Mouse (Mus musculus): ENCODE measurements around the gene Olfr1290. TPM values are rescaled to one million over a fixed set of nuclear protein-coding genes. Genes with fewer than 3 reads are reported as not detected.

Olfr1290 gene
- total RNA-seq (2022), result not detected

GRCm38 (mm10) chr2:111493729-111494128 lies at the start of gene Olfr1290:
Gene Olfr1290, minus strand, starts transcription at chr2:111493829.
- no peak for DNase-seq (ENCODE audit: low spot score)

GRCm38 (mm10) chr2:111540191-111540590 lies 46.6 kb upstream of the Olfr1290 start, which contains the start of gene Olfr1294:
Gene Olfr1294, minus strand, starts transcription at chr2:111540291.
- no peak for DNase-seq (ENCODE audit: low spot score)

- DNase-seq (ENCODE audit: low spot score), result no peak
Observed at GRCm38 (mm10) chr2:111524903-111525302, 31.3 kb upstream of the Olfr1290 start, which contains the start of gene Olfr1293-ps. Gene Olfr1293-ps, plus strand, starts transcription at chr2:111525203.

- DNase-seq (ENCODE audit: low spot score), result no peak
Observed at GRCm38 (mm10) chr2:111517451-111517850, 23.8 kb upstream of the Olfr1290 start.

GRCm38 (mm10) chr2:111496880-111497279 lies 3.3 kb upstream of the Olfr1290 start, which contains the start of gene Olfr1291-ps1:
Gene Olfr1291-ps1, plus strand, starts transcription at chr2:111497180.
- no peak for DNase-seq (ENCODE audit: low spot score)

- DNase-seq (ENCODE audit: low spot score), result no peak
Observed at GRCm38 (mm10) chr2:111480519-111480918, 13.1 kb downstream of the Olfr1290 start, which contains the start of gene Olfr1289. Gene Olfr1289, plus strand, starts transcription at chr2:111480819.

- no peak for DNase-seq (ENCODE audit: low spot score)
Observed at GRCm38 (mm10) chr2:111473801-111474200, 19.8 kb downstream of the Olfr1290 start, which contains the start of gene Olfr1288. Gene Olfr1288, plus strand, starts transcription at chr2:111474101.

GRCm38 (mm10) chr2:111448842-111449241 lies 44.8 kb downstream of the Olfr1290 start, which contains the start of gene Olfr1287:
Gene Olfr1287, plus strand, starts transcription at chr2:111449142.
- no peak for DNase-seq (ENCODE audit: low spot score)

Other genes starting within 250 kb of the Olfr1290 start
- not detected for gene Olfr1276, start 239.3 kb downstream of the Olfr1290 start, total RNA-seq (2022)
- not detected for gene Olfr1277, start 219.7 kb downstream of the Olfr1290 start, total RNA-seq (2022)
- not detected for gene Olfr1278, start 203.7 kb downstream of the Olfr1290 start, total RNA-seq (2022)
- gene Olfr1279, start 193.2 kb downstream of the Olfr1290 start, total RNA-seq (2022), result not detected
- not detected for gene Olfr1280, start 179.8 kb downstream of the Olfr1290 start, total RNA-seq (2022)
- gene Olfr1281, start 167.3 kb downstream of the Olfr1290 start, total RNA-seq (2022), result not detected
- gene Olfr1282, start 157.8 kb downstream of the Olfr1290 start, total RNA-seq (2022), result not detected
- gene Olfr1283, start 127.0 kb downstream of the Olfr1290 start, total RNA-seq (2022), result not detected
- not detected for gene Olfr1284, start 118.3 kb downstream of the Olfr1290 start, total RNA-seq (2022)
- gene Olfr1286, start 70.7 kb downstream of the Olfr1290 start, total RNA-seq (2022), result not detected
- gene Olfr1287, start 44.7 kb downstream of the Olfr1290 start, total RNA-seq (2022), result not detected
- gene Olfr1288, start 19.7 kb downstream of the Olfr1290 start, total RNA-seq (2022), result not detected
- gene Olfr1289, start 13.0 kb downstream of the Olfr1290 start, total RNA-seq (2022), result not detected
- not detected for gene Olfr1291-ps1, start 3.4 kb upstream of the Olfr1290 start, total RNA-seq (2022)
- gene Olfr1293-ps, start 31.4 kb upstream of the Olfr1290 start, total RNA-seq (2022), result not detected
- not detected for gene Olfr1294, start 46.5 kb upstream of the Olfr1290 start, total RNA-seq (2022)
- gene Olfr1295, start 75.9 kb upstream of the Olfr1290 start, total RNA-seq (2022), result not detected
- not detected for gene Olfr1297, start 132.7 kb upstream of the Olfr1290 start, total RNA-seq (2022)
- not detected for gene Olfr1298, start 155.4 kb upstream of the Olfr1290 start, total RNA-seq (2022)
- not detected for gene Olfr1299, start 167.6 kb upstream of the Olfr1290 start, total RNA-seq (2022)

All from heart, adult 8-10 months (tissue).